Mouse (Mus musculus): ENCODE measurements around the gene Crip2.

- no peak for TF ChIP-seq CTCF (IDR thresholded peaks at IDR 0.05; ENCODE audit: control insufficient read depth, insufficient read depth, low read length)
- TF ChIP-seq POLR2A (IDR thresholded peaks at IDR 0.05; ENCODE audit: borderline replicate concordance, control insufficient read depth, low read depth, low read length), result no peak
Observed at GRCm38 (mm10) chr12:113101251-113101960, 38.6 kb upstream of the Crip2 start.

Measured in bone marrow, adult 2 months (tissue).